Mouse (Mus musculus) telencephalon, adult 2 months (tissue): Measurements from ENCODE around the gene Crb1.
"Not testable (repeated sequence)": the region's sequence is repeated elsewhere in the genome, so short reads cannot be mapped to it uniquely, and the experiment has no call there.

ENCODE experiments used
- DNase-seq: peaks from one replicate; pipeline ENCODE4 v3.0.0-alpha.2; 2011; ENCODE audit warnings: low read depth, low spot score

Gene Crb1

GRCm38 (mm10) chr1:139376638-139377286 lies at the start of gene Crb1:
Gene Crb1, minus strand, starts transcription at chr1:139377100.
- no peak for DNase-seq

- no peak for DNase-seq
Observed at GRCm38 (mm10) chr1:139425006-139425405, 48.1 kb upstream of the Crb1 start.

DNA sequence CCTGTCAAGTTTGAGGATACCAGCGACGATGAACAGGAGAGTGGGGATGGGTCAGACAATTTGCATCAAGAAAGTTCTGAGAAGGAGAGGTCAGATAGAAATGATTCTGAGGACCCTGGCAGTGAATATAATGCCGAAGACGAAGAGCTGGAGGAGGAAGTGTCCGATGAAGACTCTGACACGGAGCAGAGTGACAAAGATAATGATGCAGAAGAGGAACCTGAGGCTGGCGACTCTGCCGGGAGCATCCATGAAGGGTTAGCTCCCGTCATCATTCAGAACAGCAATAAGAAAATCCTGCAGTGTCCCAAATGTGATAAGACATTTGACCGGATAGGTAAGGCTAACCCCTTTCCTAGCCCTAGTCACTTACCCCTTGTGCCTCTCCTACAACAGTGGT lies 47.0 kb upstream of the Crb1 start:
- no peak for DNase-seq

GRCm38 (mm10) chr1:139422941-139423340 lies 46.0 kb upstream of the Crb1 start:
- DNase-seq = no peak

DNA sequence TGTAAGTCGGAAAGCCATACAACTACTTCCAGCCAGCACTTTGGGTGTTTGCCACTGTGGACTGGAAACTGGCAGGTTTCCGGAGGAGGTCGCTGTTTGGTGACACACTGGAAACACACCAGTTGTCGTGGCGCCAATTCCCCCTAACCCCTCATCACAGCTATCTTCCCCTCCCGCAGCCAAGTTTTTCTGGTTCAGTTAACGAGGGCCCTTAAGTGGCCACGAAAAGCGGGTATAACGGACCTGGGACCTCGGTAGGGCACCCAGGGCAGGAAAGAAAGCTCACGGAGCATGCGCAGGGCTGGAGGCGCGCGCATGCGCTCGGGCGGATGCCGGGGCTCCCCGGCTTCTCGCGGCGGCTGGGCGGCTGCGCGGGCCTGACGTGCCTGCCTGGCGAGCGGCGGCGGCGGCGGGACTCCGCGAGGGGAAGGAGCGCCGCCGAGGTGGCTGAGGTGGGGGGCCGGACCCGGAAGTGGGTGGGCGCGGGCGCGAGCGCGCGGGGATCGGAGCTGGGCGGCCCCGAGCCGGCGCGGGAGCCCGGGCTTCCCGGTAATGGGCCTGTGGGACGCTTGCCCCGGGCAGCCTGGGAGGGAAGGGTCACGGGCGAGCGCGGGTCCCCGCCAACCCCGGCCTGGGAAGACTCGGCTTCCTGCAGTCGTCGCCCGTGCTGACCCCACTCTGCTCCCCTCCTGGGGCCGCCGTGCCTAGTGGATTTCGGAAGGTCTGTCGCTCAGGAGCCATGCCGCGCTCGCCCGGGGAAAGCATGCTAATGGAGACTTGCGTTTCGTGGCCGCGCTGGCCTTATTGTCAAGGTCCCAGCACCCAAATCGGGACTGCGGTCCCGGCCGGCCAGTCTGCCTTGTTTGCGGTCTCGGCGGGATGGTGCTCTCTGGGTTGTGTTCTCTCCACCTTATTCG lies 45.2 kb upstream of the Crb1 start, which contains the start of gene Zbtb41:
Gene Zbtb41, plus strand, starts transcription at position 414 of the 917 bp plus-strand sequence.
- peak; percentile 64 for DNase-seq

DNA sequence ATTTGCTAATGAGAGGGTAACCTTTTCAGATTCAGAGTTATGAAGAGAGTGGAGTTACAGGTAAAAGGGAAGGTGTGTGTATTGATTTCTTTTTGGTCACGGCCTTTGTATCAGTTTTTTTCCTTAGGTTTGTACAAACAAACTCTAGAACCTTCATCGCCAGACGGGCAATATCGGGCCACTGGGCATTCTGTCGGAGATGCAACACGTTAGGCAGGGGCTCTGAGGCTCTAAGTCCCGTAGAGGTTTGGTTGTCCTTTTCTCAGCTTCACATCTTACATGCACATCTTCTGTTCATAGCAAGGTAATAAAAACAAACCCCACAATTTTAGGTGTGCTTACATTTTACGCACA lies 44.6 kb upstream of the Crb1 start:
- no peak for DNase-seq

DNA sequence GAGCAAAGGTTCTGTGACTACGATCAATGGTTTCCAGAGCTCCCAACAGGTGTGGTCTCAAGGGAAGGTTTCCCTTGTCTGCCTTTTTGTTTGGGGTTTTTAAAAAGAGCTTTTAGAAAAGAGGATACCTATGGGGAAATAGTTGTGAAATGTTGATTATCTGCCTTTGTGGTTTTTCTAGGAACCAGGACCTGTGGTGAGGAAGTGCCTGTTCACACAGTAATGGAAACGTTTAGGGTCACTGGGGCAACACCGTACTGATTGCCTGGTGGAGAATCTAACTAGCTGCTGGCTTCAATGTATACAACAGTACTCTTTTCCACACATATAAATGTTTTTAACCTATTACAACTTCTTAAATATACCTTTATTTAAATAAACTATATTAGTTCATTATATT lies 36.6 kb upstream of the Crb1 start:
- DNase-seq = no peak

DNA sequence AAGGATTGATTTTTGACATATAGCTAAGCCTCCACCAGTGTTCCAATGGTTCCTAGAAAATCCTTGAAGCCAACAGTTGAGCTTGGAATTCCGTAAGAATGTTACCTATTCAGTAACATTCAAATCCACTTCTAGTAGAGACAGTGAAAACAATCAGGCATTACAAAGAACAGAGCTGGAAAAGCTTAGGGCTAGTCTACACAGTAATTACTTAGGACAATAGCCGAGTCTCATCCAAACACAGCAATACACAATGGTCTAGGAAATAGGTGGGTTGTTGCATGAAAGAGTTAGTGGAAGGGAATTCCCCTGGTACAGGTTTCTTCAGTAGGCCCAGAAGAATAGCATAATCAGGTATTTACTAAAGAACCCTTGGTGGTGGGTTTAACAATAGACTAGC lies 35.5 kb upstream of the Crb1 start:
- DNase-seq = not testable (repeated sequence)

DNA sequence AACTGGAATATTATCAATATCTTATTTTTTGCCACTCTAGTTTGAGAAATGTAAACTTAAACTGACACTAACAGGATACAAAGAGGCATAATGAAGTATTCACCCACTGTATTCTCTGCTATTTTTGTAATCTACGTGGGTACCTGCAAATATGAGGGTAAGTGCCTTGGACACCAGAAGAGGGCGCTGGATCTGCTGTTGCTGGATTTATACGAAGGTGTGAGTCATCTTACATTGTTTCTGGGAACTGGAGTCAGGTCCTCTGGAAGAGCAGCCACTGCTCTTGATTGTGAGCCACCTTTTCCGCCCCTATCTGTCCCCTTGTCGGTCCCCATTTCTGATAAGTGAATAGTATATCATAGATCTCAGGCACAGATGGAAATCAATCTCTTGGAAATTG lies 30.8 kb upstream of the Crb1 start:
- DNase-seq = no peak

GRCm38 (mm10) chr1:139405766-139406165 lies 28.9 kb upstream of the Crb1 start:
- DNase-seq = no peak

GRCm38 (mm10) chr1:139396589-139396988 lies 19.7 kb upstream of the Crb1 start:
- no peak for DNase-seq

- no peak for DNase-seq
Observed at GRCm38 (mm10) chr1:139391747-139392146, 14.8 kb upstream of the Crb1 start.

- no peak for DNase-seq
Observed at GRCm38 (mm10) chr1:139379621-139379984, 2.7 kb upstream of the Crb1 start.

- no peak for DNase-seq
Observed at GRCm38 (mm10) chr1:139378861-139379620, 2.1 kb upstream of the Crb1 start.

GRCm38 (mm10) chr1:139375900-139376299 lies 1.0 kb downstream of the Crb1 start:
- no peak for DNase-seq

GRCm38 (mm10) chr1:139371341-139371740 lies 5.6 kb downstream of the Crb1 start:
- DNase-seq = no peak

DNA sequence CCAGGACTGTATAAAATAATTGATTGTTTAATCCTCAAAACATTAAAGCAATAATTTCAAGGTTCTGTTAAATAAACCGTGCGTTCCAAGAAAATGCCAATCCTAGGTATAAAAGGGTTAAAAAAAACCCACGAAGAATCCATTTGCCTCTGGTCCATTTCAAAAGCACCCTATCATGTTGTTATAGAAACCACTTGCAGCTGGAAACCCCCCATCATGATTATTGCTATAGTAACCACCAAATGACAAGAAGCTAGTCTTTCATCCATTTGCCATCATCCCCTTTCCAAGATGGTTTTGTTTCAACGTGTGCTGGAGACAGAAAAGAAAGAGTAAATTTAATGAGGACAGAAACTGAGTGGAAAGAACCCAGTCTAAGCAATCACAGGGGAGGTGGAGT lies 28.3 kb downstream of the Crb1 start:
- no peak for DNase-seq

DNA sequence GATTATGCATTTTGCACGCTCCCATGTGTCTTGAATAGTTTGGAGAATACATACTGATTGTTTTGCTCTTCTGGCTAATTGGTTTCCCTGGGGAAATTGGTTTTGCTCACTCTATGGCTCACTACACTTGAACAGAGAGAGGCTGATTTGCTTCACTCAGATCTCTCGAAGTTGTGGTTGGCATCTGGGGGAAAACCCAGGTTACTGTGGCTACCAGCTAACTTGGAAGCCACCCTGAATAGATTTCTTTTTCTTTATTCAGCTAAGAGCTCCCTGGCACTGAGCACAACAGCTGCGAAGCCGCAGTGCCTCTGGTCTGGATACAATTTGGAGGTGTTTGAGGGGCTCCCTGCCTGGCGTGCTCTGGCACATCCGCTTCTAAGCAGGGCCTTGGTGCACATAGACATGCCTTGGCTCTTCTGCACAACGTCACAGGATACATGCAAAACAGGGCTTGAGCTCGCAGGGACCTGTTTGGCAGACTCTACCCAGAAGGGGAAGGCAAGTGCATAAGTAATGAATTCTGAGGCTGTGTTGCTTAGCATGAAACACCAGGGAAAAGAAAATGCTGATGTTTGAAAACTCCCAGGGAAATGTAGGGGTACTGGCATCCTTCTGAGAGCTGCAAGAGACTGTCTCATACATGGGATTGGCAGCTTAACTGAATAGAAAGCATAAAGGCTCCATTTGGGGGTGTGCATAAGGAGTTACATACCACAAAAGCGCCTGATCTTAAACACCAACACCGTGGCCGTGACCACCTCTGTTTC lies 30.1 kb downstream of the Crb1 start:
- peak; percentile 6 for DNase-seq

- no peak for DNase-seq
Observed at GRCm38 (mm10) chr1:139346030-139346601, 30.8 kb downstream of the Crb1 start.

GRCm38 (mm10) chr1:139340178-139340859 lies 36.6 kb downstream of the Crb1 start:
- DNase-seq = peak; percentile 23

GRCm38 (mm10) chr1:139336997-139337396 lies 39.9 kb downstream of the Crb1 start:
- DNase-seq = no peak
